Mouse (Mus musculus): Measurements from ENCODE around the gene Ak2. TPM values are rescaled to one million over a fixed set of nuclear protein-coding genes. Genes with fewer than 3 reads are reported as not detected.

Gene Ak2
- 538 and 552 TPM in 2 replicates for polyA plus RNA-seq (2015; fragmentation: Nextera tagmentation; extraction: Ambion mirVana)

GRCm38 (mm10) chr4:128991500-128992008 is at the start of gene Ak2:
Gene Ak2 (plus strand): TSS chr4:128991958.
- peak; percentile 36 for ATAC-seq
- Histone ChIP-seq H3K4me1 (replicated peaks; ENCODE audit: control insufficient read depth, insufficient read depth, low read length) (0 out of 2 replicates have a peak, but pooled peaks cover 2% of the 10 kb centered on the region), H3K27ac (ENCODE audit: low read depth, low read length) (peak within 1 kb of the TSS; percentile 98), H3K27me3 (replicated peaks; ENCODE audit: control insufficient read depth, insufficient read depth, low read length) (no peaks in the 10 kb centered on the region), H3K9ac (ENCODE audit: low read depth, low read length) (no peak within 1 kb of the TSS), H3K4me3 (ENCODE audit: low read depth, low read length) (no peak within 1 kb of the TSS), H3K4me2 (replicated peaks; ENCODE audit: low read depth) (no peak within 1 kb of the TSS; the same call in 1 of the 2 replicates), H3K36me3 (ENCODE audit: control insufficient read depth, insufficient read depth) (no peaks in the 10 kb centered on the region), H3K9me3 (ENCODE audit: control insufficient read depth) (no peaks in the 10 kb centered on the region)
- TF ChIP-seq CTCF (IDR thresholded peaks at IDR 0.05; ENCODE audit: low read depth), result no peak
- 63% methylated on average over 9 of the region's 9 CpGs for WGBS

- Histone ChIP-seq H3K4me2 (replicated peaks; ENCODE audit: low read depth) (no peak overlapping the region), H3K4me3 (ENCODE audit: low read depth, low read length) (no peak overlapping the region), H3K9ac (ENCODE audit: low read depth, low read length) (no peak overlapping the region), H3K27ac (ENCODE audit: low read depth, low read length) (no peak overlapping the region), H3K9me3 (ENCODE audit: control insufficient read depth) (no peaks in the 10 kb centered on the region), H3K36me3 (ENCODE audit: control insufficient read depth, insufficient read depth) (no peaks in the 10 kb centered on the region), H3K4me1 (replicated peaks; ENCODE audit: control insufficient read depth, insufficient read depth, low read length) (no peaks in the 10 kb centered on the region), H3K27me3 (replicated peaks; ENCODE audit: control insufficient read depth, insufficient read depth, low read length) (no peaks in the 10 kb centered on the region)
- peak; percentile 52 for TF ChIP-seq CTCF (IDR thresholded peaks at IDR 0.05; ENCODE audit: low read depth)
- no peak for ATAC-seq
- WGBS, result 61% methylated on average over 3 of the region's 3 CpGs
Observed at GRCm38 (mm10) chr4:128942346-128942745, 49.4 kb upstream of the Ak2 start.

DNA sequence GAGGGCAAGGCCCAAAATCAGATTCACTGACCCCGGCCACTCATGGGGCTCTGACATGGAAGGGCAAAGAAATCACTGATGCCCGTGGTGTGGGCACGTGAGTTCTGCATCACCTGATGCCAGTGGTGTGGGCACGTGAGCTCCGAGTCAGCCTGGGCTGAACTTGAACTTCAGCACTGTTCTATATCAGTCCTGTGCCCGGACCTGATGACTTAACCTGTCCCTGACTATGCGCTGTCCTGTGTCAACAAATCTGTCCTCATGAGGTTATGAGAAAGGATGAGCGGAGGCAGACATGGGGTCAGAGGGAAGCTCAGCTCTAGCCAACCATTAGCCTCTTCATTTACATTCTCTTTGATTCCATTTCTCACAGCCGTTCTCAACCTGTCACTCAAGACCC is 45.0 kb upstream of the Ak2 start:
- Histone ChIP-seq H3K9ac (ENCODE audit: low read depth, low read length) (no peak overlapping the region), H3K36me3 (ENCODE audit: control insufficient read depth, insufficient read depth) (no peaks in the 10 kb centered on the region), H3K9me3 (ENCODE audit: control insufficient read depth) (no peaks in the 10 kb centered on the region), H3K4me2 (replicated peaks; ENCODE audit: low read depth) (no peak overlapping the region), H3K27me3 (replicated peaks; ENCODE audit: control insufficient read depth, insufficient read depth, low read length) (no peaks in the 10 kb centered on the region), H3K4me1 (replicated peaks; ENCODE audit: control insufficient read depth, insufficient read depth, low read length) (no peaks in the 10 kb centered on the region), H3K27ac (ENCODE audit: low read depth, low read length) (no peak overlapping the region), H3K4me3 (ENCODE audit: low read depth, low read length) (no peak overlapping the region)
- 68% methylated on average over 9 of the region's 9 CpGs for WGBS
- no peak for TF ChIP-seq CTCF (IDR thresholded peaks at IDR 0.05; ENCODE audit: low read depth)
- ATAC-seq, result peak; percentile 37; the same call in 1 of the 2 replicates

DNA sequence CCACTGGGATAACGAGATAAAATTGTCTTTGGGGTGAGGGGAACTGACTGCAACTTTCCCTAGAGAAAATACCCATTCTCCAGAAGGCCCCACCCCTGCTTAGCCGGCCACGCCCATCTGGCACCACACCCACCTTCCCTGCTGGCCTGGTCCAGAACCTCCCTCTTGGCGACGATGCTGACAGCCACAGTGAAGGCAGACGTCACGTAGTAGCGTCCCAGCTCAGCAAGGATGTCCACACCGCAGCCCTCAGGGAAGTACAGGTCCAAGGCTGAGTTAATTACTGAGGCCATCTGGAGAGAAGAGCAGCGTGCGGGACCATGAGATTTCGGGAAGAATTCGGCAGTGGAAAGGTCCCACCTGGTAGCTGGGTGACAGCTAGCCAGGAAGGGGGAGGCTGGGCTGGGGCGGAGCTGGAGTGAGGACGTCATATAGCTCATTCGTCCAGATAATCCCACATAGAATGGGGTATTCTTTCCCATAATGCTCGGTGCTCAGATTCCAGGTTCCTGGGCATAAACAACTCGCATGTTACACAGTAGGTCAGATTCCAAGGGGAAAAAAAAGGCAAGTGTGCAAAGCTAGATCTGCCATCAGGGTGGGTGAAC is 44.3 kb upstream of the Ak2 start:
- no peaks in the 10 kb centered on the region for H3K4me1 ChIP-seq (replicated peaks; ENCODE audit: control insufficient read depth, insufficient read depth, low read length)
- WGBS, result 17% methylated on average over 18 of the region's 18 CpGs
- no peak; the same call in 1 of the 2 replicates for ATAC-seq
- H3K9me3 ChIP-seq (ENCODE audit: control insufficient read depth), result no peaks in the 10 kb centered on the region
- no peaks in the 10 kb centered on the region for H3K27me3 ChIP-seq (replicated peaks; ENCODE audit: control insufficient read depth, insufficient read depth, low read length)
- no peak overlapping the region for H3K4me3 ChIP-seq (ENCODE audit: low read depth, low read length)
- no peaks in the 10 kb centered on the region for H3K36me3 ChIP-seq (ENCODE audit: control insufficient read depth, insufficient read depth)
- TF ChIP-seq CTCF (IDR thresholded peaks at IDR 0.05; ENCODE audit: low read depth), result no peak
- H3K4me2 ChIP-seq (replicated peaks; ENCODE audit: low read depth), result no peak overlapping the region
- no peak overlapping the region for H3K27ac ChIP-seq (ENCODE audit: low read depth, low read length)
- no peak overlapping the region for H3K9ac ChIP-seq (ENCODE audit: low read depth, low read length)

DNA sequence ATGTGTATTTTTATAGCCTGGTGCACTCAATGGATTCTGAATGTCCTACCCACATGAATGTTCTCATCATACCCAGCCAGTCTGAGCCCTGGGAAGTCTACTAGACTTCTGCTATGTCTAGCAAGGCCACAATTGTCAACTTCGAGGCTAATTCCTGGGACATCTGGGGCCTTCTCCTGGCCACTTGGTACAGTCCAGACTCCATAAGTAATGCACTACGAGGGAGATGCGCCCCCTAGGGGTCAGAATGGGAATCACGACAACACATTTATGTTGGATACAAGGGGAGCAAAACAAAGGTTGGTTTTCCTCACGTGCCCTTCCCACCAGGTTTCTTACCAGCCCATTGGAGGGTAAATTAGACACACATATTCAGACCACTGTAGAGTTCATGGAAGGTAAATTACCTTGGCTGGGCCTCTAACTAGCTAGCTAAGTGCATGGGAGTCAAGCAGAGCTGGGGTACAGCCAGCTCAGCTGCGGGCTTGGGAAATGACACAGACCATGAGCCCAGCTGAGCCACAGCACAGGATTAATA is 43.6 kb upstream of the Ak2 start:
- WGBS, result 32% methylated on average over 6 of the region's 6 CpGs
- no peak overlapping the region for H3K4me2 ChIP-seq (replicated peaks; ENCODE audit: low read depth)
- H3K4me1 ChIP-seq (replicated peaks; ENCODE audit: control insufficient read depth, insufficient read depth, low read length), result no peaks in the 10 kb centered on the region
- no peaks in the 10 kb centered on the region for H3K27me3 ChIP-seq (replicated peaks; ENCODE audit: control insufficient read depth, insufficient read depth, low read length)
- H3K36me3 ChIP-seq (ENCODE audit: control insufficient read depth, insufficient read depth), result no peaks in the 10 kb centered on the region
- ATAC-seq, result no peak
- no peak overlapping the region for H3K27ac ChIP-seq (ENCODE audit: low read depth, low read length)
- no peaks in the 10 kb centered on the region for H3K9me3 ChIP-seq (ENCODE audit: control insufficient read depth)
- no peak overlapping the region for H3K4me3 ChIP-seq (ENCODE audit: low read depth, low read length)
- peak; percentile 81 for TF ChIP-seq CTCF (IDR thresholded peaks at IDR 0.05; ENCODE audit: low read depth)
- no peak overlapping the region for H3K9ac ChIP-seq (ENCODE audit: low read depth, low read length)

DNA sequence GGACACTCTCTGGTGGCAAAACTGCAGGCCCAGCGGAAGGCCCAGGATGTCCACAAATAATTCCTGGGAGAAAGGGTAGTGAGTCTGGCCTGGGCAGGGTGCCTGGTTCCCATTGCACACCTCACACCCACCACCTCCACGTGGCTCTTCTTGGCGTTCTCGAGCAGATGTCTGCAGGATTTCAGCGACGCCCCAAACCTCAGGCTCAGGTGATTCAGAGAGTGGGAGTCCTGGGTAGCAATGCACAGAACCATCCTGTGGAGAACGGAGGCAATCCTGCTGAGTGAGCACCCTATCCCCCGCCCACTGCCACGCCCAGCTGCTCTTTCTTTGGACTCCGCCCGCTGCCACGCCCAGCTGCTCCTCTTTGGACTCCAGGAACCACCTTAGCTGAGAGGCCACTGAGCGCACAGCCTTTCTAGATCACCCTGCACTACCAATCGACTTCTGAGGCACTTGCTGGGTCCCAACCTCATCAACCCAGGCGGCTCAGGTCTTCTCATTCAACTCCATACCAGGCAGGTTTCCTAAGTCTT is 42.2 kb upstream of the Ak2 start:
- WGBS, result 31% methylated on average over 15 of the region's 15 CpGs
- Histone ChIP-seq H3K27ac (ENCODE audit: low read depth, low read length) (no peak overlapping the region), H3K4me3 (ENCODE audit: low read depth, low read length) (no peak overlapping the region), H3K4me2 (replicated peaks; ENCODE audit: low read depth) (no peak overlapping the region), H3K9me3 (ENCODE audit: control insufficient read depth) (no peaks in the 10 kb centered on the region), H3K36me3 (ENCODE audit: control insufficient read depth, insufficient read depth) (no peaks in the 10 kb centered on the region), H3K27me3 (replicated peaks; ENCODE audit: control insufficient read depth, insufficient read depth, low read length) (no peaks in the 10 kb centered on the region), H3K4me1 (replicated peaks; ENCODE audit: control insufficient read depth, insufficient read depth, low read length) (no peaks in the 10 kb centered on the region), H3K9ac (ENCODE audit: low read depth, low read length) (no peak overlapping the region)
- TF ChIP-seq CTCF (IDR thresholded peaks at IDR 0.05; ENCODE audit: low read depth), result no peak
- peak; percentile 63 for ATAC-seq
